Mouse (Mus musculus) kidney, adult 2 months (tissue): ENCODE results near the gene P4ha1.

Experiments
- CTCF ChIP-seq: fragments of 200-500 bp; conservative IDR thresholded peaks from 2 replicates; pipeline ENCODE4 v1.5.1; 2011; ENCODE audit warnings: low read depth, mild to moderate bottlenecking, control low read depth, low read length, moderate library complexity, mixed read lengths; ENCODE audit not compliant: insufficient read depth, insufficient read length
- POLR2A ChIP-seq: fragments of 200-500 bp; IDR thresholded peaks from one replicate; pipeline ENCODE4 v1.6.1; 2011; ENCODE audit warnings: low read depth, low read length, control low read depth

GRCm38 (mm10) chr10:59308993-59309715, 13.9 kb upstream of the P4ha1 start:
- TF ChIP-seq POLR2A = no peak
- peak; percentile 87 for TF ChIP-seq CTCF
